Mouse (Mus musculus) embryonic facial prominence, embryonic 15.5 days (tissue): ENCODE results near the gene Sorcs1. TPM values are rescaled to one million over a fixed set of nuclear protein-coding genes. Genes with fewer than 3 reads are reported as not detected.

Experiments
- ATAC-seq: fragments of 200-750 bp; cut with Nextera tagmentation; 2 replicates; pipeline ENCODE4 v1.8.0; 2017; ENCODE audit warnings: low read depth, moderate TSS enrichment; ENCODE audit not compliant: insufficient number of reproducible peaks, low FRiP score, low TSS enrichment
- H3K27ac ChIP-seq: fragments of 300-500 bp; sonication (generic); replicated peaks from 2 replicates; pipeline ENCODE4 v1.5.1; 2015; ENCODE audit warnings: mild to moderate bottlenecking, inconsistent platforms
- H3K27me3 ChIP-seq: fragments of 300-500 bp; sonication (generic); 2 replicates; pipeline ENCODE4 v1.6.1; 2015; ENCODE audit warnings: inconsistent platforms
- H3K36me3 ChIP-seq: fragments of 300-500 bp; sonication (generic); 2 replicates; pipeline ENCODE4 v1.6.1; 2015; ENCODE audit warnings: mild to moderate bottlenecking, inconsistent platforms
- H3K4me1 ChIP-seq: fragments of 300-500 bp; sonication (generic); 2 replicates; pipeline ENCODE4 v1.6.1; 2015; ENCODE audit warnings: inconsistent platforms
- H3K4me2 ChIP-seq: fragments of 300-500 bp; sonication (generic); replicated peaks from 2 replicates; pipeline ENCODE4 v1.6.1; 2015; ENCODE audit warnings: mild to moderate bottlenecking, inconsistent platforms
- H3K4me3 ChIP-seq: fragments of 300-500 bp; sonication (generic); replicated peaks from 2 replicates; pipeline ENCODE4 v1.5.1; 2015; ENCODE audit warnings: mild to moderate bottlenecking, inconsistent platforms
- H3K9ac ChIP-seq: fragments of 300-500 bp; sonication (generic); 2 replicates; pipeline ENCODE4 v1.6.1; 2015; ENCODE audit warnings: inconsistent platforms
- H3K9me3 ChIP-seq: fragments of 300-500 bp; sonication (generic); replicated peaks from 2 replicates; pipeline ENCODE4 v1.6.1; 2016; ENCODE audit warnings: inconsistent platforms
- WGBS: fragments of 180-500 bp; shearing (Covaris S2); methylation state at CpG from one replicate; pipeline ENCODE4 v1.1.7; 2015; 5-methylcytosine and 5-hydroxymethylcytosine counted together
- polyA plus RNA-seq: library from polyadenylated mRNA; unstranded; fragments of >200 nt; fragmentation: Nextera tagmentation; extraction: Ambion mirVana; gene quantifications from 2 replicates; pipeline ENCODE4 v1.2.1, GENCODE M21; 2015

Sorcs1 gene
- polyA plus RNA-seq, 1 experiment from 2014 or later: 2.7 TPM

DNA sequence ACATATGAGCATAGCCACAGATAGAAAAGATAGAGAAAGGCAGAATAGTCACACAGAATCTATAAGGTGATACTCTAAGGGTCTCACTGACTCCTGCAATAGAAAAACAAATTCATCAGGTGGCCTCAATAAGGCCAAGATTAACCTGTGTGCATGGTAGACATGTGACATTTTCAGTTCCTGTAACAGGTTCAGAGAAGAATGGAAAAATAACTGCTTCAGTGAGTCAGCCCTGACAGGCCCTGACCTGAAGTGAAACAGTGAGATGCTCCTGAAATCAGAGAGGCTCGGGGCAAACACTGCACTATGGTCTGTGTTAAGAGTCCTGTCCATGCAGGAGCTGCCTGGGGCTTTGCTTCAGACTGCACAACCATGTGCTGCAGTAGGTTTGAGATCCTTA is 481.9 kb downstream of the Sorcs1 start:
- 51% methylated on average over 1 of the region's 1 CpGs for WGBS
- Histone ChIP-seq H3K4me1 (no peaks in the 10 kb centered on the region), H3K4me2 (no peak overlapping the region), H3K27me3 (no peaks in the 10 kb centered on the region), H3K27ac (no peak overlapping the region), H3K4me3 (no peak overlapping the region), H3K9me3 (no peaks in the 10 kb centered on the region), H3K9ac (no peak overlapping the region), H3K36me3 (no peaks in the 10 kb centered on the region)
- no peak for ATAC-seq

DNA sequence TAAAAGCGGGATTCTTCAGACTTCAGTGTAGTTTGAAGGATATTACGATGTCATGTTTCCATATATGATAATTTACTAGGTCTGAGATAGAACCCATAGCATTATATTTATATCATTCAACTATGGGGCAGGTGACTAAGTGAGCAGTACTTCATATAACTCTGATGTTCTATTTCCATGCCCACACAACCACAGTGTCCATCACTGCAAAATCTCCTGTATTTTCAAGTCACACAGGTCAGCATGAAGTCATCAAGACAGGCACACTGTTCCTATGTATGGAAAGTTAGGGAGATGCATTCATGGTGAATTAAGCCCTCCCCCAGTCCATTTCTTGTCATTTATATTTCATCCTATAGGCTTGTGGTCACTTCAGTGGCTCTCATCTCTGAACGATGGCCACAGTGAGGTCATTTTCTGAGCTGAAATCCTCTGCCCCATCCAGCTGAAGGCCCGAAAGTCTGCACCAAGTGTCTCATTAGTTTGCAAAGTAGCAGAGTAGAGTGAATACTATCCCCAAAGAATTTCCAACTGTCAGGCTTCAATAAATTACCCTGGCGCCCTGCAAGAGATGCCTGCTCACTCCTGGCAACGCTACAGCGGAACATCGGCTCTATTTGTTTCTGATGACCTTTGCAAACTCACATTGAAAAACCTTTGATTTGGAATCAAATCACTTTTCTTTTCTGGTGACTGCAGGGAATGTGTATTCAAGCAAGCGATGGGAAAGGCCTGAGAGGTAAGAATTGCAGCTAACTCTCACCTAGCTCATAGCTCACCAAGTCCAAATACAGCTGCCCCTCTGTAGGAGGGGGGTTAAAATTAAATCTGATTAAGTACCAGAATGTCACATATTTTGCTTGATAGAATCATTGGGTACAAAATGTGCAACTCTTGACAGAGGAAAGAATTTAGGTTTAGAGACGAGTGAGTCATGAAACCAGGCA is 492.4 kb downstream of the Sorcs1 start:
- Histone ChIP-seq H3K27me3 (0 out of 2 replicates have a peak, but pooled peaks cover 6% of the 10 kb centered on the region), H3K4me2 (no peak overlapping the region), H3K4me3 (no peak overlapping the region), H3K9me3 (no peaks in the 10 kb centered on the region), H3K36me3 (no peaks in the 10 kb centered on the region), H3K27ac (no peak overlapping the region), H3K4me1 (no peaks in the 10 kb centered on the region), H3K9ac (no peak overlapping the region)
- WGBS: 79% methylated on average over 10 of the region's 10 CpGs
- ATAC-seq: no peak

DNA sequence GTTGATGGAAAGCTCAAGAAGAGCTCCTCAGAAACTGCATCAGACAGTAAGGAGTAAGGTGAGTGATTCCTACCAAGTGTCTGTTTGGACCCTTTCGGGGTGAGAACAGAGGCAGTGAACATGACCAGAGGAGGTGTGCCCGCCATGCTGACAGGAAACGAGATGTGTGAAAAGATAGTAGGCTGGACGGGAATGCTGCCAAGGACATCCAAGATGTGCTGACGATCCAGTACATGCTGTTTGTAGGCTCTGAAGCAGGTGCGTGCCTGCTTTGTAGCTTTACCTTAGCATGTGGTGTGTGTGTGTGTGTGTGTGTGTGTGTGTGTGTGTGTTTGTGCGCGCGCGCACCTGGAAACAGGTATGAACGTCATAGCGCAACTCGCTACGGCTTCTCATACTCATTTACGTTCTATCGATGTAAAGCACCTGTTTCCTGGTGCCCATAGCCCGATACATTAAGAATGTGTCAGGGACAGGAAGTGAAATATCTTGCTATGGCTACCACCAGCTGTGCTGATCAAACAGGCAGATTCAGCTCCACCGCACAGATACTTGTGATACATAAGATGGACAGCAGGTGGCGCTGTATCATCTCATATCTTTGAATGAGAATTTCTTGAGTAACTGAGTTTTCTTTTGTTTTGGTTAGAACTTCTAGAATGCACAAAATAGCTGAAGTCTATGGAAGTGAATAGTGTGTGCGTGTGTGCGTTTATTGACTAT is 493.4 kb downstream of the Sorcs1 start:
- Histone ChIP-seq H3K4me2 (no peak overlapping the region), H3K9ac (no peak overlapping the region), H3K4me3 (no peak overlapping the region), H3K27ac (no peak overlapping the region), H3K4me1 (no peaks in the 10 kb centered on the region), H3K27me3 (0 out of 2 replicates have a peak, but pooled peaks cover 6% of the 10 kb centered on the region), H3K36me3 (no peaks in the 10 kb centered on the region), H3K9me3 (no peaks in the 10 kb centered on the region)
- ATAC-seq: no peak
- WGBS: 55% methylated on average over 21 of the region's 21 CpGs

GRCm38 (mm10) chr19:50178851-50179250 is 499.6 kb downstream of the Sorcs1 start:
- no peaks in the 10 kb centered on the region for H3K4me1 ChIP-seq
- H3K4me2 ChIP-seq: no peak overlapping the region
- WGBS: 72% methylated on average over 4 of the region's 4 CpGs
- H3K27me3 ChIP-seq: no peaks in the 10 kb centered on the region
- ATAC-seq: no peak
- H3K4me3 ChIP-seq: no peak overlapping the region
- H3K27ac ChIP-seq: no peak overlapping the region
- no peak overlapping the region for H3K9ac ChIP-seq
- no peaks in the 10 kb centered on the region for H3K36me3 ChIP-seq
- H3K9me3 ChIP-seq: no peaks in the 10 kb centered on the region

- Histone ChIP-seq H3K36me3 (no peaks in the 10 kb centered on the region), H3K4me3 (no peak overlapping the region), H3K4me1 (no peaks in the 10 kb centered on the region), H3K4me2 (no peak overlapping the region), H3K9ac (no peak overlapping the region), H3K9me3 (no peaks in the 10 kb centered on the region), H3K27ac (no peak overlapping the region), H3K27me3 (no peaks in the 10 kb centered on the region)
- 77% methylated on average over 4 of the region's 4 CpGs for WGBS
- ATAC-seq: no peak
These were observed 500.3 kb downstream of the Sorcs1 start for GRCm38 (mm10) chr19:50178151-50178550.

DNA sequence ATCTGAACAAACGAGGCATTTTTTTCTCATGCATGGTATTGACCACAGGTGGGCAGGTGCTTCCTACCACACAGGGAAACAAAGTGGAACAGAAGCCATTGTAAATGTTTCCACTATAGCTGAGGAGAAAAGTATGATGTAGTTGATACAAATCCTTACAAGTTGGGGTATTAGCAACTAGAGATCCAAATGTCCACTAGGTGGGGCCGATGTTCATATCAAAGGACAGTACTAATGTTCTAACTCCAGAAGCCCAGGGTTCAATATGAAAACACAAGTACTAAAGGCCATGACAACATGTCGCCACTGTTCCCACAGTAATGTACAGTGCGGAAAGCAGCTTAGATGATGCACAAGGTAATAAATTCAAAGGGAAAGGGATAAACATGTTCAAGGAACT is 506.6 kb downstream of the Sorcs1 start:
- no peaks in the 10 kb centered on the region for H3K36me3 ChIP-seq
- H3K27me3 ChIP-seq: no peaks in the 10 kb centered on the region
- no peaks in the 10 kb centered on the region for H3K9me3 ChIP-seq
- no peaks in the 10 kb centered on the region for H3K4me1 ChIP-seq
- no peak overlapping the region for H3K27ac ChIP-seq
- WGBS: 67% methylated on average over 4 of the region's 4 CpGs
- H3K4me2 ChIP-seq: no peak overlapping the region
- no peak overlapping the region for H3K9ac ChIP-seq
- no peak for ATAC-seq
- H3K4me3 ChIP-seq: no peak overlapping the region

DNA sequence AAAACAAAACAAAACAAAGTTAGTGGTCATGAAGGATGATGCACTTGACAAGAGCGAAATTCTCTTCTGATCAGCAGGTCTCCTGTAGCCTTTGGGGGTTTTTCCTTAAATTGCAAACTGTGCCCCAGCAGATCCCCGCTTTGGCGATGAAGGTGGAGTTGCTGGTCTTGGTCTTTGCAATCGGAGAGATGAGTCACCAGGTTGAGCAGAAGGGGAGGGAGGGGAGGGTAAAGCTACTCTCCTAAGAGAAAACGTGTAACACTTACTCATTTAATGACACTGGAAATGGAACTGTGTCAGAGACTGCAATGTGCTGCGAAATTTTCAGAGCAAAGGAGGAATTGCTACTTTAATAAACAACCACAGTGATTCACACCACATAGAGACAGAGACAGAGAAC is 527.3 kb downstream of the Sorcs1 start:
- Histone ChIP-seq H3K4me1 (no peaks in the 10 kb centered on the region), H3K4me2 (no peak overlapping the region), H3K27me3 (no peaks in the 10 kb centered on the region), H3K9ac (no peak overlapping the region), H3K9me3 (no peaks in the 10 kb centered on the region), H3K27ac (no peak overlapping the region), H3K4me3 (no peak overlapping the region), H3K36me3 (no peaks in the 10 kb centered on the region)
- WGBS: 52% methylated on average over 6 of the region's 6 CpGs
- no peak for ATAC-seq

GRCm38 (mm10) chr19:50145919-50146318 is 532.5 kb downstream of the Sorcs1 start:
- Histone ChIP-seq H3K4me2 (no peak overlapping the region), H3K4me3 (no peak overlapping the region), H3K9me3 (no peaks in the 10 kb centered on the region), H3K27ac (no peak overlapping the region), H3K9ac (no peak overlapping the region), H3K4me1 (no peaks in the 10 kb centered on the region), H3K27me3 (no peaks in the 10 kb centered on the region), H3K36me3 (no peaks in the 10 kb centered on the region)
- 19% methylated on average over 3 of the region's 3 CpGs for WGBS
- no peak for ATAC-seq

DNA sequence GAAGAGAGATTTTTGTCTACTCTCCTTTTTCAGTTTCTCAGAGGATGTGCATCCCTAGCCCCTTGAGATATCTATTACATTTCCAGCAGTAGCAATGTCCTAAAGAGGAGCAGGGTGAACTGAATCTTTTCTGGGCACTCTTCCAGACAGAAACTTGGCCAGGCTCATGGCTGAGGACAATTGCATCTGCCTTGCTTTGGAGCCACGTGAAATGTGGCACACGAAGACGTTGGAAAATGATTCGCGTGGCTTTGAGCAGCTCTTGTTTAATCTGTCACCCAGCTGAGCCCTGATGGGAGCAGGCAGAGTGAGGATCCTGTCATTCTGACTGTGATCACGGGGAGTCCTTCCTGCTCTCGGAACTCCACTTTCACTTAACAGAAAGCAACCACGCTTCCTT is 536.6 kb downstream of the Sorcs1 start:
- Histone ChIP-seq H3K4me1 (no peaks in the 10 kb centered on the region), H3K9me3 (no peaks in the 10 kb centered on the region), H3K4me3 (no peak overlapping the region), H3K4me2 (no peak overlapping the region), H3K27ac (no peak overlapping the region), H3K9ac (no peak overlapping the region), H3K36me3 (no peaks in the 10 kb centered on the region), H3K27me3 (no peaks in the 10 kb centered on the region)
- ATAC-seq: no peak
- 56% methylated on average over 8 of the region's 8 CpGs for WGBS

DNA sequence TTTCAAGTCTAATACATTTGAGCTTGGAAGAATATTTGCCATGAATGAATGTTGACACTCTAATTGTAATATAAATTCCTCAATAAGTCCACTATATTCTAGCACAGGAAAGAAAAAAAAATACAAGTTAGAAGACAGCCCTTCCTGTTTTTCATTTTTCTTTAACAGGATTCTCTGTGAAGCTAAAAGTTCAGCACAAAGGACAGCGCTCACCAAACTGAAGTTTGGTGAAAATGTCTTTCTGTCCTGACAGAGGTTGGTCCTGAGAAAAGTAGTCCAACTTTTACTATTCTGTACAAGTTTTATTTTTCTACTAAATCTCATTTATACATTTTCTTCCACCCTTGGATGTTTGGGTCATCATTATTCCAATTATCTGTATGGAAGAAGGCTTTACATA is 543.8 kb downstream of the Sorcs1 start:
- Histone ChIP-seq H3K9me3 (no peaks in the 10 kb centered on the region), H3K9ac (no peak overlapping the region), H3K27ac (no peak overlapping the region), H3K27me3 (no peaks in the 10 kb centered on the region), H3K4me1 (no peaks in the 10 kb centered on the region), H3K36me3 (no peaks in the 10 kb centered on the region), H3K4me2 (no peak overlapping the region), H3K4me3 (no peak overlapping the region)
- ATAC-seq: no peak
- 76% methylated on average over 1 of the region's 1 CpGs for WGBS

DNA sequence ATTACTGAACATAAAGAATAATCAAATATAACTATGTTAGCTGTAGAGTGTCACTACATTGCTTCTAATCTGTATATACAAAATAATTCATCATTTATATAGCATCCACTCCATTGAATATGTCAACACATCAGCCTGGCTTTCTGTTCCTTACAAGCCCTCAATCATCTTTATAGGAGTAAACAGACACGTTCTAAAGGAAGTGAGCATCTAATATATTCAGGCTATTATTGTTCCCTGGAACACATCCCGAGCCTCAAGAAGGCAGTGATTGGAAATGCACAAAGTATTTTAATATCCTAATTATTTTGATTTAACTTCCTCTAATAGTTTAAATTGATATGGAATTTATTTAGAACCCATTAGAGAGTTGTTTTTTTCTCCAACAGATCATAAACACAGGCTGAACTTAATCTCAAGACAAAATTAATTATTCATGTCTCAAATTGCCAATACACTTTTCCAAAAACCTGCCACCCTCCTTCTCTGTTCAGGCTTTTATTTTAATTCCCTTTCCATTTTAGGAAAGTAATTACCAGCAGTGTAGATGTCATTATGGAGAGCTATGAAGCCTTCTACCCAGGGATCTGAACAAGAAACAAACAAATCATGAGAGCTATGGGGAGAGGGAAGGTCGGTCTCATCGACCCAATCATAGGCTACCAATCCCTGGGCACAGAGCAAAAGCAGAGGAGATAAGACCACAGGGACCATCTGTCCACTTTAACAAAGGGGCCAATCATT is 572.4 kb downstream of the Sorcs1 start:
- Histone ChIP-seq H3K4me3 (no peak overlapping the region), H3K27me3 (no peaks in the 10 kb centered on the region), H3K27ac (no peak overlapping the region), H3K4me1 (no peaks in the 10 kb centered on the region), H3K4me2 (no peak overlapping the region), H3K36me3 (no peaks in the 10 kb centered on the region), H3K9ac (no peak overlapping the region), H3K9me3 (no peaks in the 10 kb centered on the region)
- WGBS: 67% methylated on average over 4 of the region's 4 CpGs
- no peak for ATAC-seq
